Mouse (Mus musculus) heart, embryonic 13.5 days (tissue): ENCODE results near the gene Taldo1. TPM values are rescaled to one million over a fixed set of nuclear protein-coding genes. Genes with fewer than 3 reads are reported as not detected.
A peak's percentile ranks its signal among the peaks of the same experiment; 100 is the strongest.

Experiments used
- ATAC-seq: fragments of 200-750 bp; cut with Nextera tagmentation; 2 replicates; pipeline ENCODE4 v1.8.0; 2017; ENCODE audit warnings: moderate TSS enrichment; ENCODE audit not compliant: insufficient number of reproducible peaks, low FRiP score, low TSS enrichment; ENCODE audit errors: extremely low read depth
- H3K27ac ChIP-seq: fragments of 300-500 bp; sonication (generic); replicated peaks from 2 replicates; pipeline ENCODE4 v1.5.1; 2015; ENCODE audit warnings: moderate library complexity, mild to moderate bottlenecking, inconsistent platforms
- H3K27me3 ChIP-seq: fragments of 300-500 bp; sonication (generic); replicated peaks from 2 replicates; pipeline ENCODE4 v1.6.1; 2015; ENCODE audit warnings: mild to moderate bottlenecking, inconsistent platforms
- H3K36me3 ChIP-seq: fragments of 300-500 bp; sonication (generic); 2 replicates; pipeline ENCODE4 v1.6.1; 2015; ENCODE audit warnings: mild to moderate bottlenecking, inconsistent platforms
- H3K4me1 ChIP-seq: fragments of 300-500 bp; sonication (generic); 2 replicates; pipeline ENCODE4 v1.6.1; 2015; ENCODE audit warnings: inconsistent platforms
- H3K4me2 ChIP-seq: fragments of 300-500 bp; sonication (generic); 2 replicates; pipeline ENCODE4 v1.6.1; 2015; ENCODE audit warnings: inconsistent platforms, mild to moderate bottlenecking, moderate library complexity
- H3K4me3 ChIP-seq: fragments of 300-500 bp; sonication (generic); 2 replicates; pipeline ENCODE4 v1.5.1; 2015; ENCODE audit warnings: moderate library complexity, mild to moderate bottlenecking, inconsistent platforms
- H3K9ac ChIP-seq: fragments of 300-500 bp; sonication (generic); 2 replicates; pipeline ENCODE4 v1.6.1; 2015; ENCODE audit warnings: inconsistent platforms, mild to moderate bottlenecking, moderate library complexity
- H3K9me3 ChIP-seq: fragments of 300-500 bp; sonication (generic); 2 replicates; pipeline ENCODE4 v1.6.1; 2016; ENCODE audit warnings: inconsistent platforms
- WGBS: fragments of 180-500 bp; shearing (Covaris S2); methylation state at CpG from one replicate; pipeline ENCODE4 v1.1.7; 2015; ENCODE audit warnings: mixed read lengths; 5-methylcytosine and 5-hydroxymethylcytosine counted together
- polyA plus RNA-seq: library from polyadenylated mRNA; unstranded; fragments of >200 nt; fragmentation: Nextera tagmentation; extraction: Ambion mirVana; gene quantifications from 2 replicates; pipeline ENCODE4 v1.2.1, GENCODE M21; 2015

Taldo1 gene
- polyA plus RNA-seq, 1 experiment from 2014 or later, result 250 TPM

DNA sequence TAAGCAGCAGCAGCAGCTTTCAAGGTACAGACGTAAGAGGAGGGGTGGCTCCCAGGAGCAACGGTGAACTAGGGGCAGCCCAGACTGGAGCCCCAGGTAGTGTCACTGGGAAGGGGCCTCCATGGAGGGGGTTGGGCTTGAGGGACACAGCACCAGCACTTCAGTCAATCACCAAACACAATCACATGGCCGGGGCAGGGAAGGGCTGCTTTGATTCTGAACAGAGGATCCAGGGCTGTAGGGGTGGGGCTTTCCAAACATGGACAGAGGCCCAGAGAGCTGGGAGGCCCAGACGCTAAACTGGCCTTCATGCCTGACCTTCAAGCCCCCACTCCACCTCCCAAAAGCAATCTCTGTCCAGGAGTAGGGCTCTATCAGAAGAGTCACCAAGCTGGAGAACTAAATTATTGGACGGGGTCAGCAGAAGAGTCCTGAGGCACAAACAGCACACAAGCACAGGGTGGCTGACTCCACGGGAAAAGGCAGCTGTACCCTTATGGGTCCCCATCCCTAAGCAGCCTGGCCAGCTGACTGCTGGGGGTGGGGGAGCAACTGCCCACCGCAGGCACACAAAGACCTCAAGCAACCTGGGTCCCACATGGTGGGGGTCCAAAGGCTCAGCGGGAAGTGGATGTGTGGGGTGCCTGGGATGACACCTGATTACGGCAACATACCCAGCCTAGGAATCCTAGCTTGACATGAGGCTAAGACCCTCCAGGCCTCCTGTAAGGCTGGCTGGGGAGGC lies 38.0 kb downstream of the Taldo1 start:
- H3K9me3 ChIP-seq, result no peaks in the 10 kb centered on the region
- peak overlapping the region; percentile 63 for H3K4me2 ChIP-seq
- WGBS, result 39% methylated on average over 9 of the region's 9 CpGs
- H3K27ac ChIP-seq, result peak overlapping the region; percentile 44
- peaks cover 37% of the 10 kb centered on the region for H3K36me3 ChIP-seq
- peaks cover 42% of the 10 kb centered on the region for H3K4me1 ChIP-seq
- peak overlapping the region; percentile 12; the same call in 1 of the 2 replicates for H3K9ac ChIP-seq
- 0 out of 2 replicates have a peak, but pooled peaks have one; percentile 20 for ATAC-seq
- H3K4me3 ChIP-seq, result peak overlapping the region; percentile 42
- H3K27me3 ChIP-seq, result 0 out of 2 replicates have a peak, but pooled peaks cover 5% of the 10 kb centered on the region

- no peak overlapping the region for H3K4me3 ChIP-seq
- peaks cover 37% of the 10 kb centered on the region for H3K36me3 ChIP-seq
- peaks cover 48% of the 10 kb centered on the region for H3K4me1 ChIP-seq
- WGBS, result 86% methylated on average over 9 of the region's 9 CpGs
- H3K27me3 ChIP-seq, result 0 out of 2 replicates have a peak, but pooled peaks cover 5% of the 10 kb centered on the region
- no peaks in the 10 kb centered on the region for H3K9me3 ChIP-seq
- H3K4me2 ChIP-seq, result no peak overlapping the region
- H3K9ac ChIP-seq, result peak overlapping the region; percentile 12; the same call in 1 of the 2 replicates
- no peak for ATAC-seq
- peak overlapping the region; percentile 44 for H3K27ac ChIP-seq
Measured at GRCm38 (mm10) chr7:141430585-141431240, 38.7 kb downstream of the Taldo1 start.

GRCm38 (mm10) chr7:141431434-141432185 lies 39.6 kb downstream of the Taldo1 start:
- H3K9ac ChIP-seq, result no peak overlapping the region

GRCm38 (mm10) chr7:141432186-141432611 lies 40.2 kb downstream of the Taldo1 start:
- H3K4me1 ChIP-seq, result peaks cover 61% of the 10 kb centered on the region
- H3K9me3 ChIP-seq, result no peaks in the 10 kb centered on the region
- 82% methylated on average over 8 of the region's 8 CpGs for WGBS
- H3K4me3 ChIP-seq, result no peak overlapping the region
- H3K9ac ChIP-seq, result no peak overlapping the region
- H3K4me2 ChIP-seq, result no peak overlapping the region
- H3K27me3 ChIP-seq, result 0 out of 2 replicates have a peak, but pooled peaks cover 5% of the 10 kb centered on the region
- ATAC-seq, result no peak
- peaks cover 37% of the 10 kb centered on the region for H3K36me3 ChIP-seq
- no peak overlapping the region for H3K27ac ChIP-seq

More at GRCm38 (mm10) chr7:141431434-141432185, 39.6 kb downstream of the Taldo1 start:
- Histone ChIP-seq H3K27me3 (0 out of 2 replicates have a peak, but pooled peaks cover 5% of the 10 kb centered on the region), H3K27ac (no peak overlapping the region), H3K4me3 (no peak overlapping the region), H3K36me3 (peaks cover 37% of the 10 kb centered on the region), H3K4me1 (peaks cover 56% of the 10 kb centered on the region), H3K9me3 (no peaks in the 10 kb centered on the region), H3K4me2 (no peak overlapping the region)
- 89% methylated on average over 19 of the region's 19 CpGs for WGBS
- no peak for ATAC-seq

GRCm38 (mm10) chr7:141432741-141433516 lies 40.9 kb downstream of the Taldo1 start:
- 0 out of 2 replicates have a peak, but pooled peaks cover 2% of the 10 kb centered on the region for H3K27me3 ChIP-seq
- peaks cover 65% of the 10 kb centered on the region for H3K4me1 ChIP-seq
- 83% methylated on average over 6 of the region's 6 CpGs for WGBS
- H3K4me3 ChIP-seq, result no peak overlapping the region
- H3K4me2 ChIP-seq, result no peak overlapping the region
- no peaks in the 10 kb centered on the region for H3K9me3 ChIP-seq
- H3K27ac ChIP-seq, result no peak overlapping the region
- ATAC-seq, result no peak
- H3K9ac ChIP-seq, result no peak overlapping the region
- H3K36me3 ChIP-seq, result peaks cover 39% of the 10 kb centered on the region

DNA sequence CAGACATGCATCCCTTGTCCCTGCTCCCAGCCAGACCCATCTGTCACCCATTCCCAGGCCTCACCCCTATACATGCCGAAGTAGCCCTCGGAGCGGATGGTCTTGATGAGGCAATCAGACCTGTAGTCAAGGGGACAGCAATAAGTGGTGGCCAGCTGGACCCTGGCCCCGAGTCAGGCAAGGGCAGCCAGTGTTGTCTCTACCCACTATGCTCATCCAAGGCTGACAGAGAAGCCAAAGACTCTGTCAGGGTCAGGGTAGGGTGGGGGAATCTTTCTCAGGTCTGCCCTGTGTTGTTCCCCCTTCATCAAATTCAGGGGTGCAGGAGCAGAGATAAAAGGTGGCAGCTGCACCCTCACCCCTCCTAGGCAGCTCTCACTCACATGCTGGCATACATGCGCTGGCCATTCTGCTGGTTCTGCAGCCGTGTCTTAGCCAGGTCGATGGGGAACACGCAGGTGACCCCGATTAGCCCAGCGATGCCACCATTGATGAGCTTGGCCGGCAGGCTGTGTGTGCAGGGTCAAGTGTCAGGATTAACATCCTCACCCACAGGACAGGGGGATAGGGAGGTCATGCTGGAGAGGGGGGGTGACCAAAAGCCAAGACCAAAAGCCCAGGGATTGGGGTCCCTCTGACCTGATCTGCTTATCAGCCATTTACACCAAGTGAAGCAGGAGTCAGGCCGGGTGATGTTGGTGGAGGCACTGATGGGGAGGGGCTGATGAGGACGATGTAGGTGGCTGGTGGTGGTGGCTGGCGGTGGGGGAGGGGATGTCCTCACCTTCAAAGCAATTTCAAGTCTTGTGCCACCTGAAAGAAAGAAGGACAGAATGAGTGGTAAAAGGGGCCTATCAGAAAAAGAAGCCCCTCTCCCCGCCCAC lies 41.8 kb downstream of the Taldo1 start:
- H3K4me2 ChIP-seq, result peak overlapping the region; percentile 96
- no peaks in the 10 kb centered on the region for H3K9me3 ChIP-seq
- no peak for ATAC-seq
- 69% methylated on average over 15 of the region's 15 CpGs for WGBS
- H3K36me3 ChIP-seq, result peaks cover 48% of the 10 kb centered on the region
- H3K27ac ChIP-seq, result peak overlapping the region; percentile 69; the same call in 1 of the 2 replicates
- peaks cover 56% of the 10 kb centered on the region for H3K4me1 ChIP-seq
- H3K4me3 ChIP-seq, result peak overlapping the region; percentile 62
- no peaks in the 10 kb centered on the region for H3K27me3 ChIP-seq
- peak overlapping the region; percentile 86 for H3K9ac ChIP-seq

DNA sequence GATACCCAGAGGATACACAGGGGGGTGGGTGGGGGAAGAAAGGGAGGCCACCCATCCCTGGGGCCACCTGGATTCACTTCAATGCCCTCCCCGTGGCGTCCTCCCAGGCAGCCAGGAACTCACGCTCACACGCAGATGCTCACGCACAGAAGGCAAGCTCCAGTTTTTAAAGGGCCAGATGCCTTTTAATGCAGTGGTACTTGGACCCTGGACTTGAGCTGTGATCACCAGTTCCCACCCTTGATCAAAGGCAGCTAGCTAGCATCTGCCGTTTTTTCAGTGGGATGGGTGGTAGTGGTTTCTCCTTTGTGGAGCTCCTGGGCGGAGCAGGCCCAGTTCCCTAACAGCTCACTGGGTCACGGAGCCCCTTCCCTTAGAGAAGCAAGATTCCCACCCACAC lies 42.5 kb downstream of the Taldo1 start:
- Histone ChIP-seq H3K4me1 (peaks cover 49% of the 10 kb centered on the region), H3K27me3 (no peaks in the 10 kb centered on the region), H3K27ac (peak overlapping the region; percentile 69), H3K4me2 (peak overlapping the region; percentile 96), H3K9ac (peak overlapping the region; percentile 86), H3K36me3 (peaks cover 55% of the 10 kb centered on the region), H3K4me3 (peak overlapping the region; percentile 62), H3K9me3 (no peaks in the 10 kb centered on the region)
- WGBS, result 15% methylated on average over 8 of the region's 8 CpGs
- no peak for ATAC-seq

- WGBS, result 2% methylated on average over 17 of the region's 17 CpGs
- no peaks in the 10 kb centered on the region for H3K9me3 ChIP-seq
- peaks cover 61% of the 10 kb centered on the region for H3K36me3 ChIP-seq
- H3K4me3 ChIP-seq, result peak overlapping the region; percentile 62
- H3K9ac ChIP-seq, result peak overlapping the region; percentile 86
- H3K27me3 ChIP-seq, result no peaks in the 10 kb centered on the region
- H3K27ac ChIP-seq, result peak overlapping the region; percentile 69
- peak overlapping the region; percentile 96 for H3K4me2 ChIP-seq
- H3K4me1 ChIP-seq, result peaks cover 42% of the 10 kb centered on the region
- no peak for ATAC-seq
Measured at GRCm38 (mm10) chr7:141435129-141435855, 43.3 kb downstream of the Taldo1 start.

GRCm38 (mm10) chr7:141435856-141436522 lies 44.0 kb downstream of the Taldo1 start:
- H3K9me3 ChIP-seq, result no peaks in the 10 kb centered on the region
- WGBS, result 82% methylated on average over 9 of the region's 9 CpGs
- peak overlapping the region; percentile 77 for H3K4me3 ChIP-seq
- no peaks in the 10 kb centered on the region for H3K27me3 ChIP-seq
- H3K36me3 ChIP-seq, result peaks cover 59% of the 10 kb centered on the region
- ATAC-seq, result no peak
- H3K9ac ChIP-seq, result peak overlapping the region; percentile 86; the same call in 1 of the 2 replicates
- peaks cover 45% of the 10 kb centered on the region for H3K4me1 ChIP-seq
- H3K4me2 ChIP-seq, result peak overlapping the region; percentile 96
- H3K27ac ChIP-seq, result no peak overlapping the region
